Mouse (Mus musculus): ENCODE measurements around the gene Klc2. TPM values are rescaled to one million over a fixed set of nuclear protein-coding genes. Genes with fewer than 3 reads are reported as not detected.

Klc2 gene
- total RNA-seq (2023) = 10 to 100 TPM; 18.8 to 23.2 TPM

DNA sequence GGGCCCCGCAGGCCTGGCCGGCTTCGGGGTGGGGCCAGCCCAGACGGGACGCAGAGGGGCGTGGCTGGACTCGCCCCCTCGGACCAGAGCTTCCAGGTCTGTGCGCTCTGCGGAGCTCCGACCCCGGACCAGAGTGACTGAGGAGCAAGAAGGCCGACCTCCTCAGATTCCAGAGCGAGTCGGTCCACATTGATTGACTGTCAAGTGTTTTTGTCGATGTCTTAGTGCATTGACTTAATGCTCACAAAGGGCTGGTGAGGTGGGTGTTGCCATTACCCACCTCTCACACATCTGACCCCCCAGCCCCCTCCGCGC lies at the start of gene Klc2:
Klc2 (minus strand) TSS at position 177 of the 315 bp plus-strand sequence.

DNA sequence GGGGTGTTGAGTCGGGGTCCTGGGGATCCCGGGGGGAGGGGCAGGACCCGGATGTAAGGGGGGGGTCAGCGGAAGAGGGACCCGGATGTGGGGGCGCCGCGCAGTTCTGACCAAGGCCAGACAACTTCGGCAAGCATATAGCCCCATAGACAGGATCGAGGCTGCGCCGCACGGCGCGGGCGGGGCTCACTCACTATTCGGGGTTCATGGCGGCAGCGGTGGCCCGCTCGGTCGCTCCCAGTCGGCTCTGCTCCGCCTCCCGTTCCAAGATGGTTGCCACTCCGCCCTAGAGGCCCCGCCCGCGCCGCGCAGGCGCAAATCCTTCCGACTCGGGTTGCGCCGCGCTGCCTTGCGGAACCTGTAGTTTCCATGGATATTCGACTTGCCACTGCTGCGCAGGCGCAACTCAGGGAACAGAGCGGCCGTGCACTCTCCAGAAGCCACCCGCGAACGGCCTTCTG lies 11.6 kb downstream of the Klc2 start, which contains the start of gene Rab1b:
Rab1b (minus strand) TSS at position 342 of the 461 bp plus-strand sequence.

DNA sequence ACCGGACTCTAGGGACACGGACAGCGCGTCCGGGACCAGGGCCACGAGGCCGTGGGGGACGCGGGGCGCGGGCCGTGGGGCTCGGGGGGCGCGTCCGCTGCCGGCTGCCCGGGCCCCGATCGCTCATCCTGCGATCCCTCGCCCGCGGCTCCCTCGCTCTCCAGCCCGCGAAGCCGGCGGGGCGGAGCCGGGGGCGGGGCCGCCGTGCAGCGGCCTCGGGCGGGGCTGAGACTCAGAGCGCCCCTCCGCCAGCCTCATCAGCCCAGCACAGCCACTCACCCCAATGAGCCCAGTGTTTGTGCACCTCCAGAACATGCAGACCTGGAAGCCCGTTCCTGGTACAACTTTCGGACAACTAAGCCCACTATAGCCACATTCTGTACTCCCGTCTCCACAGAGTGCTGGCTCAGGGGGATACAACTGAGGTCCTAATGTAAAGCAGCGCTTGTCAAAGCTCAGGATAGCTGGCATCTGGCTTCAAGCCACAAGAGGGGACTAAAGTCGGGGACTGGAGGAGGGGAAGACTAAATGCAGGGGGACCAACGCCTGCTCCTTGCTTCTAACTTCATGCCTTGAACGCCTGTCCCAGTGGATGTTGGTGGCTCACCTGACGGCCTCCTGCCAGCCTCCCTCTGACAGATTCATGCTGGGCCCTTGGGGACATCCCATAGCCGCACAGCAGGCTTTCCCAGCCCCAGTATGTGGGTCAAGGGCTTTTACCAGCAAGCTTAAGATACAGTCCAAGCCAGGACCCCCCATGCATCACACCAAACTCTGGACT lies 19.8 kb downstream of the Klc2 start, which contains the start of gene Cnih2:
Cnih2 (minus strand) TSS at position 159 of the 781 bp plus-strand sequence.

DNA sequence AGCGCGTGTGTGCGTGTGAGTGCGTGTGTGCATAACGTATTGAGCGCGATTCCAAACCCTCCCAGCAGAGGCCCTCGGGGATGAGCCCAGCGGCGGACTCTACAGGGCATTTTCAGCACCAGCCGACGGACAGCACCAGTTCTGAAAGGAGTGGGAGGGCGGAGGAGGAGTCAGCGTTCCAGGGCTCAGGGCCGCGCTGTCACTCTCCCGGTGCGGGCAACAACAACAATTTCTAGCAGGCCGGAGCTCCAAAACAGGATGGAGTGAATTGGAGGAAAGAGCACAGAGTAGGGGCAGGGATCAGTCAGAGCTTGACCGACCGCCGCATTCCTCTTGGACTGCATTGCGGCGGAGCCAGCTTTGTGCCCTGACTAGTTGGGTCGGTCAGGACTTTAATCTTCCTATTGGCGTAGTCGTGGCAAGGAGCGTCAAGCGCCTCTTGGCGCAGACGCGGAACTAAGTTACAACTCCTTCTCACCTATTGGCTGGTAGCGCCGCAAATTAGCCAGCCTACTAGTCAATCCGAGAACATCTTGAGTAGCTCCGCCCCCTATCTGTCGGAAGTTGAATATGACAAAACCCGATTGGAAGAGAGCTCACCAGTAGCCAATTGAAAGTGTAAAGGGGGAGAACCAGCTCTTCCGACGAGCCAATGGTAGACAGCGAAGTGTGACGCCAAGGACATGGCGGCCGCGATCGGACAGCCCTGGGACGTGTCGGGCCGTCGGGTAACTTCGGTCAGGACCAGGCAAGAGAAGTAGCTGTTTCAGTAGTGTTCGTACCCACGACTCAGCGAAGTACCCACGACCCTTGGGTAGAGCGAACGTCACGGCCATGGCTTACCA lies 30.3 kb downstream of the Klc2 start, which contains the start of gene Yif1a:
Yif1a (plus strand) TSS at position 655 of the 845 bp plus-strand sequence.

DNA sequence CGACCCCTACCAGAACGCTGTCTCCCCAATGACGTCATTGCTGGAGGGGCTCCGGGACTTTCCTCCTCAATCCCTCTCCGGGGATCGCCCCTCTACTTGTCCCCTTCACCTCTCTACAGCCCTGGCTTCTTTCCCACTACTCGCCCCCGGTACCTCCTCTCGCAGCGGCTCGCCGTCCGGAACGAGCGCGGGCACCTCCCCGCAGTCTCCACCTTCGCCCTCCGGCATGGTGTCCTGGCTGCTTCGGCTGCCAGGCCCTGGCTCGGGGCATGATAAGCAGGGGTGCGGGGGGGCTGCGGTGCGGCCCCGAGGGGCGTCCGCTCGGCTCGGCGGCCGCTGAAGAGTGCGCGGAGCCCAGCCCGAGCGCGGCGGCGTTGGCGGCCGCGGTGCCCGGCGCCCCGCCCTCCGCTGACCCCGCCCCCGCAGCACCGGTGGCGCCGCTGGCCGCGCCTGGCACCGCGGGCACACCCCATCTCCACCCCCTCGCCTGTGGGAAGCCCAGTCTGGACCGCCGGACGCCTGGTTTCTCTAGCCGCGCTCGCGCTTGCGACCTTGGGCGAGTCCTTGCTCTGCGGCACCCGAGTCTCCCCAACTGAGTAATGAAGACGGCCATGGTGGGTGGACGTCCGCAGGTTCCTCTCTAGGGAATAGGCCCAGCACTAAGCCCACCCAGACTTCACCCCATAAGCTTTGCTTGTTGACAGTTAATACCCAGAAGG lies 33.1 kb downstream of the Klc2 start, which contains the start of gene Tmem151a:
Tmem151a (minus strand) TSS at position 387 of the 719 bp plus-strand sequence.

DNA sequence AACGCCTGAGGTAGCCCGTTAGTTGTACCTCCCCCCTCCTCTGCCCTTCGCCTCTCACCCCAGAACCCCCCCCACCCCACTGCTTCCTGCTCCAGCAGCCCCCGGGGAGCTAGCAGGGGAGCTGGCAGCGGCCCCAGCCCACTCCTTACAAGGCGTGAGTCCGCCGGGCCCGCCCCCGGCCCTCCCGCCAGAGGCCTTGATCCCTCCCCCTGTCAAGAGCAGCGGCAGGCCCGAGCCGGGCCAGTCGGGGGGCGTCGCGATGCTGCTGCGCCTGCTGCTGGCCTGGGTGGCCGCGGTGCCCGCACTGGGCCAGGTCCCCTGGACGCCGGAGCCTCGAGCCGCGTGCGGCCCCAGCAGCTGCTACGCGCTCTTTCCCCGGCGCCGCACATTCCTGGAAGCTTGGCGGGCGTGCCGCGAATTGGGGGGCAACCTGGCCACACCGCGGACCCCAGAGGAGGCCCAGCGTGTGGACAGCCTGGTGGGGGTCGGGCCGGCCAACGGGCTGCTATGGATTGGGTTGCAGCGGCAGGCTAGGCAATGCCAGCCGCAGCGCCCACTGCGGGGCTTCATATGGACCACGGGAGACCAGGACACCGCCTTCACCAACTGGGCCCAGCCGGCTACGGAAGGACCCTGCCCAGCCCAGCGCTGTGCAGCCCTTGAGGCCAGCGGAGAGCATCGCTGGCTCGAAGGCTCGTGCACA lies 50.3 kb downstream of the Klc2 start, which contains the start of gene Cd248:
Cd248 (plus strand) TSS at position 212 of the 703 bp plus-strand sequence.

Other genes starting within 250 kb of the Klc2 start
- gene Actn3, start 240.7 kb downstream of the Klc2 start, total RNA-seq (2023) = not detected
- 1 to 10 TPM; 6.1 to 6.4 TPM for gene Zdhhc24, start 239.9 kb downstream of the Klc2 start, total RNA-seq (2023)
- 1 to 10 TPM in 1 of 2 experiments, under 1 TPM in 1; 0.52 to 1.1 TPM for gene Bbs1, start 211.9 kb downstream of the Klc2 start, total RNA-seq (2023)
- 10 to 100 TPM; 65.0 to 67.8 TPM for gene Dpp3, start 190.3 kb downstream of the Klc2 start, total RNA-seq (2023)
- 1 to 10 TPM; 1.3 to 1.9 TPM for gene Peli3, start 175.4 kb downstream of the Klc2 start, total RNA-seq (2023)
- 10 to 100 TPM; 17.5 to 20.4 TPM for gene Mrpl11, start 156.4 kb downstream of the Klc2 start, total RNA-seq (2023)
- not detected for gene Npas4, start 128.2 kb downstream of the Klc2 start, total RNA-seq (2023)
- 1 to 10 TPM; 3.9 to 6.4 TPM for gene Slc29a2, start 94.7 kb downstream of the Klc2 start, total RNA-seq (2023)
- gene B4gat1, start 79.7 kb downstream of the Klc2 start, total RNA-seq (2023) = 10 to 100 TPM in 1 of 2 experiments, 1 to 10 TPM in 1; 9.0 to 12.8 TPM
- gene AC124502.3, start 79.7 kb downstream of the Klc2 start, total RNA-seq (2023) = 1 to 10 TPM in 1 of 2 experiments, under 1 TPM in 1; 0.46 to 2.7 TPM
- 10 to 100 TPM; 55.4 to 63.3 TPM for gene Brms1, start 77.2 kb downstream of the Klc2 start, total RNA-seq (2023)
- gene Rin1, start 68.1 kb downstream of the Klc2 start, total RNA-seq (2023) = 1 to 10 TPM; 2.5 to 2.6 TPM
- gene Cd248, start 50.5 kb downstream of the Klc2 start, total RNA-seq (2023) = under 1 TPM in 1 of 2 experiments, not detected in 1; 0.46 TPM
- 1 to 10 TPM in 1 of 2 experiments, under 1 TPM in 1; 0.89 to 3.0 TPM for gene Tmem151a, start 33.0 kb downstream of the Klc2 start, total RNA-seq (2023)
- 10 to 100 TPM; 24.5 to 29.6 TPM for gene Yif1a, start 30.0 kb downstream of the Klc2 start, total RNA-seq (2023)
- under 1 TPM; 0.60 to 0.79 TPM for gene Cnih2, start 20.0 kb downstream of the Klc2 start, total RNA-seq (2023)
- gene Rab1b, start 11.5 kb downstream of the Klc2 start, total RNA-seq (2023) = 100 to 1,000 TPM; 138 to 140 TPM
- gene Pacs1, start 154.6 kb upstream of the Klc2 start, total RNA-seq (2023) = 10 to 100 TPM; 53.1 to 60.2 TPM
- 100 to 1,000 TPM; 156 to 186 TPM for gene Sf3b2, start 176.9 kb upstream of the Klc2 start, total RNA-seq (2023)
- not detected for gene Gal3st3, start 179.8 kb upstream of the Klc2 start, total RNA-seq (2023)
- gene Catsper1, start 217.2 kb upstream of the Klc2 start, total RNA-seq (2023) = not detected
- not detected for gene Cst6, start 231.0 kb upstream of the Klc2 start, total RNA-seq (2023)
- 10 to 100 TPM; 17.1 to 24.3 TPM for gene Eif1ad, start 248.2 kb upstream of the Klc2 start, total RNA-seq (2023)
- gene Banf1, start 248.6 kb upstream of the Klc2 start, total RNA-seq (2023) = 10 to 100 TPM; 59.5 to 66.0 TPM

Data from monocyte, adult 59 days (primary cell).